Mouse (Mus musculus) heart, adult 2 months (tissue): ENCODE results near the gene Atp7a.

Experiments used
- CTCF ChIP-seq: fragments of 200-600 bp; IDR thresholded peaks from 2 replicates; pipeline ENCODE4 v1.8.1; 2022; ENCODE audit warnings: antibody characterized with exemption, mild to moderate bottlenecking, moderate library complexity
- EP300 ChIP-seq: fragments of 200-500 bp; IDR thresholded peaks from 2 replicates; pipeline ENCODE4 v1.6.1; 2011; ENCODE audit warnings: low read depth, low read length, control low read depth; ENCODE audit not compliant: insufficient read depth
- POLR2A ChIP-seq: fragments of 200-500 bp; IDR thresholded peaks from 2 replicates; pipeline ENCODE4 v1.6.1; 2011; ENCODE audit warnings: mild to moderate bottlenecking, low read depth, low read length, control low read depth; ENCODE audit not compliant: insufficient read depth

GRCm38 (mm10) chrX:106027343-106027674 lies 233 bp downstream of the Atp7a start:
- TF ChIP-seq CTCF (no peak), POLR2A (no peak), EP300 (no peak; the same call in 1 of the 2 replicates)
